Mouse (Mus musculus) embryonic facial prominence, embryonic 15.5 days (tissue): ENCODE data around the gene Ptch2. TPM values are rescaled to one million over a fixed set of nuclear protein-coding genes. Genes with fewer than 3 reads are reported as not detected.
A peak's percentile ranks its signal among the peaks of the same experiment; 100 is the strongest.

Experiments
- ATAC-seq: fragments of 200-750 bp; cut with Nextera tagmentation; 2 replicates; pipeline ENCODE4 v1.8.0; 2017; ENCODE audit warnings: low read depth, moderate TSS enrichment; ENCODE audit not compliant: insufficient number of reproducible peaks, low FRiP score, low TSS enrichment
- H3K27ac ChIP-seq: fragments of 300-500 bp; sonication (generic); replicated peaks from 2 replicates; pipeline ENCODE4 v1.5.1; 2015; ENCODE audit warnings: mild to moderate bottlenecking, inconsistent platforms
- H3K27me3 ChIP-seq: fragments of 300-500 bp; sonication (generic); 2 replicates; pipeline ENCODE4 v1.6.1; 2015; ENCODE audit warnings: inconsistent platforms
- H3K36me3 ChIP-seq: fragments of 300-500 bp; sonication (generic); 2 replicates; pipeline ENCODE4 v1.6.1; 2015; ENCODE audit warnings: mild to moderate bottlenecking, inconsistent platforms
- H3K4me1 ChIP-seq: fragments of 300-500 bp; sonication (generic); 2 replicates; pipeline ENCODE4 v1.6.1; 2015; ENCODE audit warnings: inconsistent platforms
- H3K4me2 ChIP-seq: fragments of 300-500 bp; sonication (generic); replicated peaks from 2 replicates; pipeline ENCODE4 v1.6.1; 2015; ENCODE audit warnings: mild to moderate bottlenecking, inconsistent platforms
- H3K4me3 ChIP-seq: fragments of 300-500 bp; sonication (generic); replicated peaks from 2 replicates; pipeline ENCODE4 v1.5.1; 2015; ENCODE audit warnings: mild to moderate bottlenecking, inconsistent platforms
- H3K9ac ChIP-seq: fragments of 300-500 bp; sonication (generic); 2 replicates; pipeline ENCODE4 v1.6.1; 2015; ENCODE audit warnings: inconsistent platforms
- H3K9me3 ChIP-seq: fragments of 300-500 bp; sonication (generic); replicated peaks from 2 replicates; pipeline ENCODE4 v1.6.1; 2016; ENCODE audit warnings: inconsistent platforms
- WGBS: fragments of 180-500 bp; shearing (Covaris S2); methylation state at CpG from one replicate; pipeline ENCODE4 v1.1.7; 2015; 5-methylcytosine and 5-hydroxymethylcytosine counted together
- polyA plus RNA-seq: library from polyadenylated mRNA; unstranded; fragments of >200 nt; fragmentation: Nextera tagmentation; extraction: Ambion mirVana; gene quantifications from 2 replicates; pipeline ENCODE4 v1.2.1, GENCODE M21; 2015

Ptch2 gene
- polyA plus RNA-seq, 1 experiment from 2014 or later = 20.8 TPM

GRCm38 (mm10) chr4:117070624-117071023 lies 25.3 kb upstream of the Ptch2 start:
- H3K27ac ChIP-seq = no peak overlapping the region
- H3K27me3 ChIP-seq = no peaks in the 10 kb centered on the region
- WGBS = 92% methylated on average over 4 of the region's 4 CpGs
- no peak overlapping the region for H3K4me2 ChIP-seq
- H3K36me3 ChIP-seq = peaks cover 59% of the 10 kb centered on the region
- no peaks in the 10 kb centered on the region for H3K4me1 ChIP-seq
- no peak overlapping the region for H3K9ac ChIP-seq
- ATAC-seq = no peak
- no peaks in the 10 kb centered on the region for H3K9me3 ChIP-seq
- no peak overlapping the region for H3K4me3 ChIP-seq

- no peak overlapping the region for H3K9ac ChIP-seq
- H3K36me3 ChIP-seq = peaks cover 55% of the 10 kb centered on the region
- H3K4me2 ChIP-seq = no peak overlapping the region
- no peak for ATAC-seq
- H3K27me3 ChIP-seq = no peaks in the 10 kb centered on the region
- no peak overlapping the region for H3K4me3 ChIP-seq
- 85% methylated on average over 5 of the region's 5 CpGs for WGBS
- no peaks in the 10 kb centered on the region for H3K4me1 ChIP-seq
- H3K9me3 ChIP-seq = no peaks in the 10 kb centered on the region
- no peak overlapping the region for H3K27ac ChIP-seq
These were observed 24.7 kb upstream of the Ptch2 start for GRCm38 (mm10) chr4:117071183-117071582.

- 0 out of 2 replicates have a peak, but pooled peaks cover 10% of the 10 kb centered on the region for H3K4me1 ChIP-seq
- H3K36me3 ChIP-seq = peaks cover 17% of the 10 kb centered on the region
- H3K4me3 ChIP-seq = no peak overlapping the region
- H3K27ac ChIP-seq = no peak overlapping the region
- no peak for ATAC-seq
- no peaks in the 10 kb centered on the region for H3K9me3 ChIP-seq
- no peak overlapping the region for H3K4me2 ChIP-seq
- H3K27me3 ChIP-seq = no peaks in the 10 kb centered on the region
- no peak overlapping the region for H3K9ac ChIP-seq
- 71% methylated on average over 7 of the region's 7 CpGs for WGBS
These were observed 7.8 kb upstream of the Ptch2 start for GRCm38 (mm10) chr4:117087948-117088640.

GRCm38 (mm10) chr4:117090586-117090985 lies 5.3 kb upstream of the Ptch2 start:
- Histone ChIP-seq H3K27ac (no peak overlapping the region), H3K9me3 (no peaks in the 10 kb centered on the region), H3K27me3 (no peaks in the 10 kb centered on the region), H3K9ac (no peak overlapping the region), H3K4me3 (no peak overlapping the region), H3K4me1 (peaks cover 12% of the 10 kb centered on the region), H3K36me3 (peaks cover 10% of the 10 kb centered on the region), H3K4me2 (no peak overlapping the region)
- ATAC-seq = no peak
- 80% methylated on average over 7 of the region's 7 CpGs for WGBS

GRCm38 (mm10) chr4:117094626-117095361 lies 1.1 kb upstream of the Ptch2 start:
- Histone ChIP-seq H3K36me3 (no peaks in the 10 kb centered on the region), H3K4me2 (no peak overlapping the region), H3K27me3 (no peaks in the 10 kb centered on the region), H3K9me3 (no peaks in the 10 kb centered on the region), H3K9ac (no peak overlapping the region), H3K4me3 (no peak overlapping the region), H3K27ac (0 out of 2 replicates have a peak overlapping the region, but pooled peaks have one; percentile 84), H3K4me1 (peaks cover 37% of the 10 kb centered on the region)
- WGBS = 77% methylated on average over 3 of the region's 3 CpGs
- no peak for ATAC-seq

GRCm38 (mm10) chr4:117096666-117097065 lies 791 bp downstream of the Ptch2 start:
- Histone ChIP-seq H3K4me1 (peaks cover 44% of the 10 kb centered on the region), H3K9ac (peak overlapping the region; percentile 29), H3K4me3 (peak overlapping the region; percentile 61), H3K27ac (peak overlapping the region; percentile 84), H3K9me3 (no peaks in the 10 kb centered on the region), H3K36me3 (no peaks in the 10 kb centered on the region), H3K4me2 (peak overlapping the region; percentile 93), H3K27me3 (no peaks in the 10 kb centered on the region)
- no peak for ATAC-seq
- 12% methylated on average over 5 of the region's 5 CpGs for WGBS

- peaks cover 54% of the 10 kb centered on the region for H3K4me1 ChIP-seq
- 23% methylated on average over 8 of the region's 8 CpGs for WGBS
- H3K9me3 ChIP-seq = no peaks in the 10 kb centered on the region
- no peaks in the 10 kb centered on the region for H3K27me3 ChIP-seq
- peak; percentile 78 for ATAC-seq
- H3K4me2 ChIP-seq = peak overlapping the region; percentile 93
- no peak overlapping the region for H3K9ac ChIP-seq
- H3K36me3 ChIP-seq = no peaks in the 10 kb centered on the region
- H3K27ac ChIP-seq = peak overlapping the region; percentile 35
- H3K4me3 ChIP-seq = peak overlapping the region; percentile 61
These were observed 2.3 kb downstream of the Ptch2 start for GRCm38 (mm10) chr4:117097969-117098763.

- 33% methylated on average over 2 of the region's 2 CpGs for WGBS
- Histone ChIP-seq H3K27ac (peak overlapping the region; percentile 35; the same call in 1 of the 2 replicates), H3K9ac (no peak overlapping the region), H3K4me2 (peak overlapping the region; percentile 93), H3K36me3 (no peaks in the 10 kb centered on the region), H3K4me1 (peaks cover 54% of the 10 kb centered on the region), H3K9me3 (no peaks in the 10 kb centered on the region), H3K4me3 (peak overlapping the region; percentile 61; the same call in 1 of the 2 replicates), H3K27me3 (no peaks in the 10 kb centered on the region)
- no peak for ATAC-seq
These were observed 2.8 kb downstream of the Ptch2 start for GRCm38 (mm10) chr4:117098764-117099036.

GRCm38 (mm10) chr4:117100036-117100435 lies 4.2 kb downstream of the Ptch2 start:
- 63% methylated on average over 4 of the region's 4 CpGs for WGBS
- ATAC-seq = no peak
- Histone ChIP-seq H3K4me3 (no peak overlapping the region), H3K4me1 (peaks cover 64% of the 10 kb centered on the region), H3K27ac (no peak overlapping the region), H3K9ac (no peak overlapping the region), H3K36me3 (no peaks in the 10 kb centered on the region), H3K9me3 (no peaks in the 10 kb centered on the region), H3K4me2 (no peak overlapping the region), H3K27me3 (no peaks in the 10 kb centered on the region)

- H3K4me1 ChIP-seq = peaks cover 65% of the 10 kb centered on the region
- H3K27ac ChIP-seq = no peak overlapping the region; the same call in 1 of the 2 replicates
- no peak overlapping the region for H3K4me3 ChIP-seq
- 30% methylated on average over 7 of the region's 7 CpGs for WGBS
- ATAC-seq = no peak
- 0 out of 2 replicates have a peak overlapping the region, but pooled peaks have one; percentile 12 for H3K4me2 ChIP-seq
- H3K27me3 ChIP-seq = no peaks in the 10 kb centered on the region
- H3K36me3 ChIP-seq = 0 out of 2 replicates have a peak, but pooled peaks cover 4% of the 10 kb centered on the region
- H3K9ac ChIP-seq = no peak overlapping the region
- H3K9me3 ChIP-seq = no peaks in the 10 kb centered on the region
These were observed 5.3 kb downstream of the Ptch2 start for GRCm38 (mm10) chr4:117101218-117101617.

- Histone ChIP-seq H3K27ac (0 out of 2 replicates have a peak overlapping the region, but pooled peaks have one; percentile 29), H3K4me2 (no peak overlapping the region), H3K9ac (no peak overlapping the region), H3K27me3 (no peaks in the 10 kb centered on the region), H3K9me3 (no peaks in the 10 kb centered on the region), H3K4me1 (peaks cover 43% of the 10 kb centered on the region), H3K36me3 (peaks cover 23% of the 10 kb centered on the region), H3K4me3 (no peak overlapping the region)
- ATAC-seq = no peak
- 58% methylated on average over 10 of the region's 10 CpGs for WGBS
These were observed 8.8 kb downstream of the Ptch2 start for GRCm38 (mm10) chr4:117104672-117105071.
